Mouse (Mus musculus) thymus, adult 2 months (tissue): Measurements from ENCODE around the gene Pibf1.

Experiments
- CTCF ChIP-seq: fragments of 200-500 bp; IDR thresholded peaks from 2 replicates; pipeline ENCODE4 v1.5.1; 2012; ENCODE audit warnings: mild to moderate bottlenecking, control low read depth, low read length, moderate library complexity, borderline replicate concordance; ENCODE audit not compliant: control insufficient read depth, poor library complexity, insufficient read depth; ENCODE audit errors: extremely low read depth
- POLR2A ChIP-seq: fragments of 200-500 bp; IDR thresholded peaks from 2 replicates; pipeline ENCODE4 v1.6.1; 2012; ENCODE audit warnings: mild to moderate bottlenecking, low read length, control low read depth, moderate library complexity; ENCODE audit not compliant: control insufficient read depth, poor library complexity, insufficient read depth; ENCODE audit errors: extremely low read depth

DNA sequence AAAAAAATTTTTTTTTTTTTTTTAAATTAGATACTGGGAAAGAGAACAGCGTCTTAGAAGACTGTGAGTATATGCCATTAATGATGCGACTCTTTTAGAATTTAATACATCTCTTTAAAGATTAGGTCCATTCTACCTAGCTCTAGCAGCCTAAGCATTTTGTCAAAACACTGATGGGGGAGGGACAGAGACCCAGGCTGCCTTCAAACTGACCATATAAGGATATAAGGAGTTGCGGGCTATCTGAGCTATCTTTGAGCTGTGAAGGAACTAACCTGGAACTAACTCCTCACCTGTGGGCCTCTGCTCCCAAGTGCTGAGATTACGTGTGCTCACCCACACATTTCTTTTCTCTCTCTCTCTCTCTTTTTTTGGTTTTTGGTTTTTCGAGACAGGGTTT lies 193.0 kb downstream of the Pibf1 start:
- no peak for TF ChIP-seq CTCF
- TF ChIP-seq POLR2A = no peak
